Mouse (Mus musculus) lung, embryonic 14.5 days (tissue): ENCODE measurements around the gene Rps27l. TPM values are rescaled to one million over a fixed set of nuclear protein-coding genes. Genes with fewer than 3 reads are reported as not detected.

ENCODE experiments used
- ATAC-seq: fragments of 200-750 bp; cut with Nextera tagmentation; 2 replicates; pipeline ENCODE4 v1.8.0; 2017; ENCODE audit warnings: mild to moderate bottlenecking, moderate TSS enrichment, moderate library complexity; ENCODE audit not compliant: insufficient read depth
- DNase-seq: peaks from one replicate; pipeline ENCODE4 v3.0.0-alpha.2; 2015
- H3K27ac ChIP-seq: fragments of 300-500 bp; sonication (generic); 2 replicates; pipeline ENCODE4 v1.5.1; 2014; ENCODE audit warnings: low read depth, mild to moderate bottlenecking, moderate library complexity
- H3K27me3 ChIP-seq: fragments of 300-500 bp; sonication (generic); 2 replicates; pipeline ENCODE4 v1.6.1; 2014; ENCODE audit warnings: low read length, control low read depth; ENCODE audit not compliant: insufficient read depth
- H3K36me3 ChIP-seq: fragments of 300-500 bp; sonication (generic); 2 replicates; pipeline ENCODE4 v1.6.1; 2014; ENCODE audit warnings: control low read depth; ENCODE audit not compliant: insufficient read depth
- H3K4me1 ChIP-seq: fragments of 300-500 bp; sonication (generic); 2 replicates; pipeline ENCODE4 v1.6.1; 2014; ENCODE audit warnings: antibody characterized with exemption, control low read depth; ENCODE audit not compliant: insufficient read depth
- H3K4me2 ChIP-seq: fragments of 300-500 bp; sonication (generic); 2 replicates; pipeline ENCODE4 v1.6.1; 2014; ENCODE audit warnings: mild to moderate bottlenecking
- H3K4me3 ChIP-seq: fragments of 300-500 bp; sonication (generic); 2 replicates; pipeline ENCODE4 v1.5.1; 2014; ENCODE audit warnings: low read depth, low read length
- H3K9ac ChIP-seq: fragments of 300-500 bp; sonication (generic); 2 replicates; pipeline ENCODE4 v1.6.1; 2014
- H3K9me3 ChIP-seq: fragments of 300-500 bp; sonication (generic); 2 replicates; pipeline ENCODE4 v1.6.1; 2016; ENCODE audit warnings: low read depth, low read length, control low read depth
- CTCF ChIP-seq: IDR thresholded peaks from 2 replicates; pipeline ENCODE4 v1.5.1; 2016; ENCODE audit warnings: antibody characterized with exemption, low read depth
- WGBS: fragments of 180-500 bp; shearing (Covaris S2); extraction: QIAGEN DNeasy Blood & Tissue Kit; methylation state at CpG from one replicate; pipeline ENCODE4 v1.1.7; 2014; 5-methylcytosine and 5-hydroxymethylcytosine counted together
- polyA plus RNA-seq: library from polyadenylated mRNA; unstranded; fragments of >200 nt; fragmentation: Nextera tagmentation; extraction: Ambion mirVana; gene quantifications from 2 replicates; pipeline ENCODE4 v1.2.1, GENCODE M21; 2014

Gene Rps27l
- polyA plus RNA-seq, 1 experiment from 2014 or later = 656 TPM

DNA sequence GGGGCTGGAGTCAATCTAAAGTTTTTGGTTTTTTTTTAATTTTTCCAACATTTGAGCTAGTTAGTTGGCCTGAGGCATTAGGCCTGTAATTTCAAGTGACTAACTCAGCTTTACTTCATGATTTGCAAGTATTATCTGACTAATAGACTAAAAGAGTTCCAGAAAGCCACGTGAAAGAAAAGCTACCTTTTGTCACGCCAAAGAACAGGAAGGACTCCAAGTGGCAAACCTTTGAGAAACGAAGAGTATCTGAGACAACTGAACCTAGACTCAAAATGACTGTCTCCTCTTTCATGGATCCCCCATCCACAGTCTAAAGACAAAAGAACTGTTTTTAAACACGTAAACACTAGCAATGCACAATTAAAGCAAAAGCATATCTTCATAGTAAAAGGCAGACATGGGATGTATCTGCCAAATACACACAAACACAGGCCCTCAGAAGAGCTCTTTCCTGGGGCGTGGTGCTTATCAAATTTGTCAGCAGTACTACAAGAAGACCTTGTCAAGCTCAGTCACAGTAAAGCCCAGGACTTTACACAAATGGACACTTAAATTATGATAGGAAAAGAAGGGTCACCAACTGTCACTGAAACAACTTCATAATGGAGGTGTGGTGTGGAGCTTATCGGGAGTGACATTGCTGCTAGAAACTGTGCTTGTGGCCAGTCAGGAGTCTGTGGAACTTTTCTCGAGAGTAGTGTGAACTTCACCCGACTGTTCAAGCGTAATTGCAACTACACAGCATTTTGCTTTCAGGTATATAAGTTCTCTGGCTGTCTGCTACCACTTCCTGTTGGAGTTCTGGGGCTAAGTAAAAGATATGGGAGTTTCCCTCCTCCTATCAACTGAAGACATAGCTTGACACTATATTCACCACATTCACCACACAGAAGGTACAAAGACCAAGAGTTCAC, 29.8 kb upstream of the Rps27l start:
- Histone ChIP-seq H3K9ac (no peak overlapping the region), H3K4me1 (peaks cover 21% of the 10 kb centered on the region), H3K27me3 (no peaks in the 10 kb centered on the region), H3K4me2 (peak overlapping the region; percentile 8; the same call in 1 of the 2 replicates), H3K4me3 (no peak overlapping the region), H3K36me3 (no peaks in the 10 kb centered on the region), H3K9me3 (no peaks in the 10 kb centered on the region), H3K27ac (peak overlapping the region; percentile 5)
- WGBS = 80% methylated on average over 9 of the region's 9 CpGs
- no peak for TF ChIP-seq CTCF
- no peak for ATAC-seq
- no peak for DNase-seq

DNA sequence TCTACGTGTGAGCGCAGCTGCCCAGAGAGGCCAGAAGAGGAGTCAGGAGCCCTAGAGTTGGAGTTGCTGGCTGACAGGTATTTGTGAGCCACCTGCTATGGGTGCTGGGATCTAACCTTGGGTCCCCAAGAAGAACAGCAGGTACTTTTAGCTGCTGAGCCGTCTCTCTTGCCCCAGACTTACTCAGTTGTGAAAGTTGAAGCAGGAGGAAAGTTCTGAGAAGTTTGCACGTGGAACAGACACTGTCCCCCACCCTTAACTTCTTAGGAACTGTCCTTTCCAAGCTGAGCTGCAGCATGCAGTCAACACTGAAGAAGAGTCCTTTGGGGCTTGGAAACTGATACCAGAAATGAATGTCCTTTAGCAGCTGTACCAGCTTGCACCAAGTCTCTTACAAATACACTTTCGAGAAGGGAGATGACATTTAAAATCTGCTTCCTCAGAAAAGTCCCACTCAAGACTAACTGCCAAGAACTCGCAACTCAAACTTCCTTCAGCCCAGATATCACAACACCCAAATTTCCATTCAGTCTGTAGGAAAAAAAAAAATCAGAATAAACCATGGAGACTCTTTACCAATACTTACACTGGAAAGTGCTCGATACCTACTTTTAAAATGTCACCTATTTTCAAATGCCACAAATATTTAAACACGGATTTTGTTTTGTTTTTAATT, 28.5 kb upstream of the Rps27l start:
- no peak for DNase-seq
- no peak for ATAC-seq
- Histone ChIP-seq H3K9ac (no peak overlapping the region), H3K27me3 (no peaks in the 10 kb centered on the region), H3K4me1 (peaks cover 21% of the 10 kb centered on the region), H3K9me3 (no peaks in the 10 kb centered on the region), H3K36me3 (no peaks in the 10 kb centered on the region), H3K4me3 (0 out of 2 replicates have a peak overlapping the region, but pooled peaks have one; percentile 72), H3K4me2 (peak overlapping the region; percentile 84), H3K27ac (no peak overlapping the region; the same call in 1 of the 2 replicates)
- TF ChIP-seq CTCF = no peak
- 84% methylated on average over 8 of the region's 8 CpGs for WGBS

DNA sequence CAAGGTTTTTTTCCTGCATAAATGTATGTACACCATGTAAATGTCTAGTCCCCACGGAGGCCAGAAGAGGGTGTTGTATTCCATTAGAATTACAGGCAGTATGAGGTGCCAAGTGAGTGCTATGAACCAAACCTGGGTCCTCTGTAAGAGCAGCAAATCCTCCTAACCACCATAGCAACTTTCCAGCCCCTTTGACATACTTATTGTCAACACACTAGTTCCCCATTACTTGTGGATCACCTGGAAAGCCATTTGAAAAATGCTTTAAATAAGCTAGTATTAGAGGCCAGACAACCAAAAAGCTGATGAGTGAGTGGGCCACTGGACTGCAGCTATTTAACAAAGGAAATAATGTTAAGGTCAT, 28.0 kb upstream of the Rps27l start:
- Histone ChIP-seq H3K4me2 (peak overlapping the region; percentile 84), H3K4me1 (peaks cover 21% of the 10 kb centered on the region), H3K27ac (no peak overlapping the region), H3K9ac (no peak overlapping the region), H3K9me3 (no peaks in the 10 kb centered on the region), H3K27me3 (no peaks in the 10 kb centered on the region), H3K36me3 (no peaks in the 10 kb centered on the region), H3K4me3 (peak overlapping the region; percentile 72)
- ATAC-seq (no peak), DNase-seq (no peak)
- WGBS = 72% methylated on average over 1 of the region's 1 CpGs
- TF ChIP-seq CTCF = no peak

DNA sequence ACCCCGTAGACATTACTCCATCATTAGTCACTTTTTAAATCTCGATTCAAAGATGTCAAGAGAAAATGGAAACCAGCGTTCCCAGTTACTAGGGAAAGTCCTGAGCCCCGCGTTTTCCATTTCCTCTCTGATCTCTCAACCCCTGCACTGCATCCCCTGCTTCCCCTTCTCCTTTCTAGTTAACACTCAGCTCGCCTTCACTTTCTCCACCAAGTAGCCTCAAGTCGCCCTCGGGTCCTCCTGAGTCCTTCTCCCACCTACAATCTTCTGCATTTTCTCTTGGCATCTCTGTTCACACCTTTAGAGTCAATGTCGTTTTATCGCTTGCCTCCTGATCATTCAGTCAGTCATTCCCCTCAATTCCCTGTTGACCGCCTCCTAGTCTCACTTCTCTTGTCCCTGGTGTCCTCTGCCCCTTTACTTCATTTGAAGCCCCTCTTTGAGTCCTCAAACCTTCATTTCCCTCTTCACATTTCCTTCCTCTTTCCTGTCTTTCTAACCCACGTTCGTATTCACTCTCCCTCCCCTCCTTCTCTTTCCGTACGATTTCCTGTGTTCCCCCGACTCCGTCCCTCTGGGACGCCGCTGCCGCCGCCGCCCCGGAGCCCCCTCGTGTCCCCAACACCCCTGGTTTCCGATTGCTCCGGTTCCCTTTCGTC, 27.1 kb upstream of the Rps27l start:
- H3K36me3 ChIP-seq = no peaks in the 10 kb centered on the region
- ATAC-seq (no peak), DNase-seq (peak; percentile 50)
- no peak for TF ChIP-seq CTCF
- H3K4me2 ChIP-seq = peak overlapping the region; percentile 84
- 1% methylated on average over 27 of the region's 27 CpGs for WGBS
- peak overlapping the region; percentile 90 for H3K27ac ChIP-seq
- H3K9ac ChIP-seq = peak overlapping the region; percentile 76
- H3K4me1 ChIP-seq = peaks cover 19% of the 10 kb centered on the region
- no peaks in the 10 kb centered on the region for H3K27me3 ChIP-seq
- H3K9me3 ChIP-seq = no peaks in the 10 kb centered on the region
- H3K4me3 ChIP-seq = peak overlapping the region; percentile 72

DNA sequence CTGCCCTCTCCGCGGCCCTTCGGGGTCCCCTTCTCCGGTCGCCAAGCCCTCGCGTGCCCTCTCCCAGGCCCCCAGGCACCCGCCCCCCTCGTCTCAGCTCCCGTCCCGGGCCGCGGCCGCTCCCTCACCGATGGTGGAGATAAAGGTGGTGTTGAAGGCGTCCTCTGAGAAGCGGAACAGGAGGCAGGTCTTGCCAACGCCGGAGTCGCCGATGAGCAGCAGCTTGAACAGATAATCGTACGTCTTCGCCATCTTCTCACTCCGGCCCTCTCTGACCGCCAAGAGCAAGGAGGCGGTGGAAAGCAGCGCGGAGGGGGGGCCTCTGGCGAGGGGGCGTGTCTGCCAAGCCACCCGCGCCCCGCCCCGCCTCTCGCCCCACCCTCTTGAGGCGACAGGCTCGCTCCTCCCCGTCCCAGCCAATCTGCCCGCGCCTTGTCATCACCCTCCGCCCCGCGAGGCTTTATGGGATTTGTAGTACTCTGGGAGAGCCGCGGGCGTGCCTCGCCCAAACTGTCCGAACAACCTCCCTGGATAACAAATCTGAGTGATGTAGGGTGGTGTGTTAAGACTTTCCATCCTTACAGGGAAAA, 26.4 kb upstream of the Rps27l start, which contains the start of gene Rab8b:
TSS of gene Rab8b (minus strand) at position 306 of the 590 bp plus-strand sequence.
- DNase-seq (peak; percentile 98), ATAC-seq (peak; percentile 99)
- no peaks in the 10 kb centered on the region for H3K27me3 ChIP-seq
- peak within 1 kb of the TSS; percentile 90 for H3K27ac ChIP-seq
- H3K36me3 ChIP-seq = no peaks in the 10 kb centered on the region
- no peak for TF ChIP-seq CTCF
- peak within 1 kb of the TSS; percentile 76 for H3K9ac ChIP-seq
- H3K4me1 ChIP-seq = peaks cover 17% of the 10 kb centered on the region
- under 1% methylated on average over 49 of the region's 49 CpGs for WGBS
- H3K4me2 ChIP-seq = peak within 1 kb of the TSS; percentile 84
- H3K4me3 ChIP-seq = peak within 1 kb of the TSS; percentile 72
- H3K9me3 ChIP-seq = no peaks in the 10 kb centered on the region

DNA sequence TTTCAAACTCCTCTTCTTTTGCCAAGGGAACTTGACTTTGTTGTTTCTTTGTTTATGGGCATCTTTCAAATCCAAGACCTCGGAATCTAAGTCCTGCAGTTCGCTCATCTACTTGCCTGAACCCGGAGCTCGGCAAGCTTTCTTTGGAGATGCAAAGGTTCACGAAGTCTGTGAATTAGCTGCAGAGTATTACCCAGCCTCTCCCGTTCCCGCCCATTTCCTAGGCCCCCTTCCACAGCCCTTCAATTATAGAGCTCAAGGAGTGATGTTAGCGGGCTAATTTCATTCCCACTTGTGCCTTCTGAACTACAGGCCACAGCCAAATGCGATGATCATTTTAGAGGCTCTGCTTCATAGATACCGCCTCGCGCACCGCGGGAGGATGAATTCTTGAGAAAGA, 25.9 kb upstream of the Rps27l start:
- peak overlapping the region; percentile 72 for H3K4me3 ChIP-seq
- under 1% methylated on average over 14 of the region's 14 CpGs for WGBS
- no peaks in the 10 kb centered on the region for H3K27me3 ChIP-seq
- H3K4me2 ChIP-seq = peak overlapping the region; percentile 84
- no peak for TF ChIP-seq CTCF
- DNase-seq (no peak), ATAC-seq (peak; percentile 59; the same call in 1 of the 2 replicates)
- no peaks in the 10 kb centered on the region for H3K9me3 ChIP-seq
- H3K27ac ChIP-seq = peak overlapping the region; percentile 71
- H3K9ac ChIP-seq = peak overlapping the region; percentile 51
- peaks cover 17% of the 10 kb centered on the region for H3K4me1 ChIP-seq
- no peaks in the 10 kb centered on the region for H3K36me3 ChIP-seq
